Mouse (Mus musculus): ENCODE measurements around the gene Pik3r1.

- TF ChIP-seq CTCF (IDR thresholded peaks at IDR 0.05; ENCODE audit: low read depth) (no peak), EP300 (IDR thresholded peaks at IDR 0.05; ENCODE audit: low read depth) (no peak)
Observed at GRCm38 (mm10) chr13:101690911-101691655, 76.9 kb downstream of the Pik3r1 start.

All from heart, postnatal 0 days (tissue).